ENCODE assay signal across 14 mouse cellular contexts in genomic region chr2:35110521-35110920, GRCm38 (mm10). TPM values are rescaled to one million over a fixed set of nuclear protein-coding genes. Genes with fewer than 3 reads are reported as not detected.
DNase-seq lines count a peak whose midpoint lies in the region; ATAC-seq and TF ChIP-seq lines count a peak whose summit lies in the region.
"Had no signal": no experiment of that assay in that cellular context is flagged by ENCODE, and none has a peak within 500 bp of the region (broad histone marks: within the 10 kb centered on the region; RNA-seq: fewer than 3 reads in every experiment).

No protein-coding gene starts in this region.

- no peak for TF ChIP-seq POLR2A in bone marrow, adult 2 months (IDR thresholded peaks at IDR 0.05; ENCODE audit: borderline replicate concordance, control insufficient read depth, low read depth, low read length)

- H3K27me3 ChIP-seq in erythroblast, embryonic 14.5 days (ENCODE audit: control insufficient read depth): no peaks in the 10 kb centered on the region
- H3K27me3 ChIP-seq in kidney, embryonic 15.5 days: no peaks in the 10 kb centered on the region
- H3K27me3 ChIP-seq in liver, postnatal 0 days (ENCODE audit: insufficient read depth, low read length): no peaks in the 10 kb centered on the region
- H3K27me3 ChIP-seq: embryonic facial prominence, embryonic 15.5 days had no signal

- H3K36me3 ChIP-seq in erythroblast, embryonic 14.5 days (ENCODE audit: control insufficient read depth): peaks cover 13% of the 10 kb centered on the region
- peaks cover 14% of the 10 kb centered on the region for H3K36me3 ChIP-seq in kidney, embryonic 15.5 days
- H3K36me3 ChIP-seq in liver, postnatal 0 days (replicated peaks; ENCODE audit: insufficient read depth, low read length): peaks cover 12% of the 10 kb centered on the region
- H3K36me3 ChIP-seq: embryonic facial prominence, embryonic 15.5 days had no signal

- peak overlapping the region; percentile 81 for H3K4me3 ChIP-seq in erythroblast, embryonic 14.5 days (replicated peaks)
- 0 out of 2 replicates have a peak overlapping the region, but pooled peaks have one; percentile 4 for H3K4me3 ChIP-seq in kidney, embryonic 15.5 days (replicated peaks)
- H3K4me3 ChIP-seq in bone marrow, adult 2 months (replicated peaks; ENCODE audit: control insufficient read depth, low read depth, low read length): peak overlapping the region; percentile 48
- H3K4me3 ChIP-seq in liver, postnatal 0 days (ENCODE audit: low read depth, low read length): peak overlapping the region; percentile 87

- WGBS in kidney, embryonic 15.5 days: 78% methylated on average over 2 of the region's 2 CpGs
- 5% methylated on average over 2 of the region's 2 CpGs for WGBS in bone marrow, adult 2 months
- 41% methylated on average over 2 of the region's 2 CpGs for WGBS in liver, postnatal 0 days (ENCODE audit: insufficient replicate concordance)

- 0 out of 2 replicates have a peak overlapping the region, but pooled peaks have one; percentile 14 for H3K4me2 ChIP-seq in kidney, embryonic 15.5 days
- H3K4me2 ChIP-seq in liver, postnatal 0 days (ENCODE audit: low read depth, low read length): peak overlapping the region; percentile 93

- no peak overlapping the region for H3K27ac ChIP-seq in kidney, embryonic 15.5 days
- no peak overlapping the region for H3K27ac ChIP-seq in bone marrow, adult 2 months (ENCODE audit: control insufficient read depth, insufficient read depth, low read depth, low read length, poor library complexity)
- H3K27ac ChIP-seq in liver, postnatal 0 days (ENCODE audit: low read depth): 0 out of 2 replicates have a peak overlapping the region, but pooled peaks have one; percentile 39

- ATAC-seq in erythroblast, adult 5-6 weeks (replicated peaks; ENCODE audit: low FRiP score, poor library complexity, severe bottlenecking): no peak
- ATAC-seq in kidney, embryonic 15.5 days (replicated peaks; ENCODE audit: low FRiP score): no peak
- no peak for ATAC-seq in liver, postnatal 0 days
- no peak for ATAC-seq in monocyte, adult 5-6 weeks (replicated peaks; ENCODE audit: insufficient number of reproducible peaks, low FRiP score, low TSS enrichment, poor library complexity, severe bottlenecking)

- no peak for DNase-seq in kidney, postnatal 14 days
- no peak for DNase-seq in liver, postnatal 0 days
- DNase-seq in spleen, adult 12 weeks (ENCODE audit: low spot score): no peak
- DNase-seq: kidney, postnatal 36 days had no signal

- no peak for TF ChIP-seq EP300 in liver, postnatal 0 days (IDR thresholded peaks at IDR 0.05; ENCODE audit: low read depth)

- no peak for TF ChIP-seq CTCF in bone marrow, adult 2 months (IDR thresholded peaks at IDR 0.05; ENCODE audit: control insufficient read depth, insufficient read depth, low read length)
- no peak for TF ChIP-seq CTCF in liver, postnatal 0 days (IDR thresholded peaks at IDR 0.05; ENCODE audit: low read depth)

- H3K9me3 ChIP-seq in erythroblast, embryonic 14.5 days (ENCODE audit: control insufficient read depth, low read length): no peaks in the 10 kb centered on the region
- H3K9me3 ChIP-seq in kidney, embryonic 15.5 days (replicated peaks): no peaks in the 10 kb centered on the region
- H3K9me3 ChIP-seq in liver, postnatal 0 days (ENCODE audit: low read length): no peaks in the 10 kb centered on the region
- H3K9me3 ChIP-seq: embryonic facial prominence, embryonic 15.5 days had no signal

- H3K4me1 ChIP-seq in erythroblast, embryonic 14.5 days (ENCODE audit: control insufficient read depth): peaks cover 31% of the 10 kb centered on the region
- peaks cover 20% of the 10 kb centered on the region for H3K4me1 ChIP-seq in kidney, embryonic 15.5 days
- H3K4me1 ChIP-seq in bone marrow, adult 2 months (ENCODE audit: control insufficient read depth, insufficient read depth, low read length): peaks cover 2% of the 10 kb centered on the region; the same call in 1 of the 2 replicates
- peaks cover 24% of the 10 kb centered on the region for H3K4me1 ChIP-seq in liver, postnatal 0 days (ENCODE audit: insufficient read depth)

- no peak overlapping the region for H3K9ac ChIP-seq in kidney, embryonic 15.5 days
- H3K9ac ChIP-seq in liver, postnatal 0 days (replicated peaks): no peak overlapping the region

RNA-seq across cellular contexts. Expression of gene Cntrl, which starts 1.2 kb away (rescaled TPM):
- polyA plus RNA-seq in erythroblast, embryonic 14.5 days (2012): 0.63 and 0.89 TPM in 2 replicates
- 34.4 and 44.5 TPM in 2 replicates for total RNA-seq in erythroblast, adult 5-6 weeks (2015; ENCODE audit: low replicate concordance)
- total RNA-seq in erythroblast, adult 5-6 weeks (2017; ENCODE audit: low replicate concordance): 42.4 and 60.4 TPM in 2 replicates
- polyA plus RNA-seq in kidney, embryonic 15.5 days (2015; fragmentation: Nextera tagmentation; extraction: Ambion mirVana): 26.2 and 26.6 TPM in 2 replicates
- polyA plus RNA-seq in bone marrow, adult 2 months (2011; ENCODE audit: insufficient read depth, insufficient read length, low replicate concordance, missing spikeins): 57.3 and 75.4 TPM in 2 replicates
- 10.5 and 10.8 TPM in 2 replicates for polyA plus RNA-seq in liver, postnatal 0 days (2015; fragmentation: Nextera tagmentation; extraction: Ambion mirVana)
- total RNA-seq in monocyte, adult 5-6 weeks (2017): 125 to 238 TPM (median 135 TPM) in 3 replicates

RNA-seq across cellular contexts. Expression of gene AI182371, which starts 9.2 kb away (rescaled TPM):
- polyA plus RNA-seq in erythroblast, embryonic 14.5 days (2012): not detected in 2 replicates
- total RNA-seq in erythroblast, adult 5-6 weeks (2015; ENCODE audit: low replicate concordance): not detected in 2 replicates
- total RNA-seq in erythroblast, adult 5-6 weeks (2017; ENCODE audit: low replicate concordance): 1.4 and 1.7 TPM in 2 replicates
- polyA plus RNA-seq in kidney, embryonic 15.5 days (2015; fragmentation: Nextera tagmentation; extraction: Ambion mirVana): 0.58 and 1.2 TPM in 2 replicates
- polyA plus RNA-seq in bone marrow, adult 2 months (2011; ENCODE audit: insufficient read depth, insufficient read length, low replicate concordance, missing spikeins): 1.1 and 2.4 TPM in 2 replicates
- polyA plus RNA-seq in liver, postnatal 0 days (2015; fragmentation: Nextera tagmentation; extraction: Ambion mirVana): 90.6 and 102 TPM in 2 replicates
- 0.21 to 1.3 TPM in 2 of 3 replicates, not detected in the other for total RNA-seq in monocyte, adult 5-6 weeks (2017)
- polyA plus RNA-seq: limb, embryonic 11.5 days had no signal

RNA-seq across cellular contexts. Expression of gene Hc, which starts 49.3 kb away (rescaled TPM):
- not detected in 2 replicates for polyA plus RNA-seq in erythroblast, embryonic 14.5 days (2012)
- not detected in 2 replicates for total RNA-seq in erythroblast, adult 5-6 weeks (2015; ENCODE audit: low replicate concordance)
- not detected in 2 replicates for total RNA-seq in erythroblast, adult 5-6 weeks (2017; ENCODE audit: low replicate concordance)
- 0.67 and 1.5 TPM in 2 replicates for polyA plus RNA-seq in kidney, embryonic 15.5 days (2015; fragmentation: Nextera tagmentation; extraction: Ambion mirVana)
- 2.3 and 3.9 TPM in 2 replicates for polyA plus RNA-seq in bone marrow, adult 2 months (2011; ENCODE audit: insufficient read depth, insufficient read length, low replicate concordance, missing spikeins)
- polyA plus RNA-seq in liver, postnatal 0 days (2015; fragmentation: Nextera tagmentation; extraction: Ambion mirVana): 81.0 and 82.7 TPM in 2 replicates
- total RNA-seq in monocyte, adult 5-6 weeks (2017): 0.57 TPM in 1 of 3 replicates, not detected in the others
- total RNA-seq: granulocyte monocyte progenitor cell, adult 5-6 weeks; neutrophil, adult 5-6 weeks had no signal
- polyA plus RNA-seq: embryonic facial prominence, embryonic 15.5 days; limb, embryonic 11.5 days; stomach, embryonic 14.5 days had no signal

Comparison
In these comparisons a context has a peak if more than half of its experiments do, and no peak if none do; other contexts are left out.
1. H3K4me3 ChIP-seq: peak in every context shown above with its lines; median percentile 87 in liver, postnatal 0 days; 81 in erythroblast, embryonic 14.5 days; 48 in bone marrow, adult 2 months; 4 in kidney, embryonic 15.5 days.
2. RNA of gene AI182371, which starts 9.2 kb away (polyA plus RNA-seq): 90.6 to 102 TPM in liver, postnatal 0 days; 1.1 to 2.4 TPM in bone marrow, adult 2 months, 0.58 to 1.2 TPM in kidney, embryonic 15.5 days and not detected in erythroblast, embryonic 14.5 days; every median in the first group is over 10 times any median in the second.
3. RNA of gene Hc, which starts 49.3 kb away (polyA plus RNA-seq): 81.0 to 82.7 TPM in liver, postnatal 0 days; 2.3 to 3.9 TPM in bone marrow, adult 2 months, 0.67 to 1.5 TPM in kidney, embryonic 15.5 days and not detected in erythroblast, embryonic 14.5 days; every median in the first group is over 10 times any median in the second.